Mouse (Mus musculus) kidney, adult 2 months (tissue): Measurements from ENCODE around the gene Cyp4f39. TPM values are rescaled to one million over a fixed set of nuclear protein-coding genes. Genes with fewer than 3 reads are reported as not detected.

Source experiments
- DNase-seq: peaks from one replicate; pipeline ENCODE4 v3.0.0; 2021
- H3K27ac ChIP-seq: fragments of 200-500 bp; 2 replicates; pipeline ENCODE4 v1.5.1; 2012; ENCODE audit warnings: low read depth, low read length, control low read depth, inconsistent platforms; ENCODE audit not compliant: insufficient read depth
- H3K27me3 ChIP-seq: fragments of 200-500 bp; replicated peaks from 2 replicates; pipeline ENCODE4 v1.6.1; 2012; ENCODE audit warnings: mild to moderate bottlenecking, moderate library complexity, low read length, inconsistent platforms; ENCODE audit not compliant: control insufficient read depth, insufficient read depth
- H3K36me3 ChIP-seq: fragments of 200-500 bp; 2 replicates; pipeline ENCODE4 v1.6.1; 2012; ENCODE audit warnings: mild to moderate bottlenecking, moderate library complexity, low read length, inconsistent platforms; ENCODE audit not compliant: control insufficient read depth, insufficient read depth
- H3K4me1 ChIP-seq: fragments of 200-500 bp; 2 replicates; pipeline ENCODE4 v1.6.1; 2011; ENCODE audit warnings: low read length; ENCODE audit not compliant: control insufficient read depth, insufficient read depth
- H3K4me3 ChIP-seq: fragments of 200-500 bp; 2 replicates; pipeline ENCODE4 v1.5.1; 2011; ENCODE audit warnings: mild to moderate bottlenecking, low read depth, low read length, control low read depth; ENCODE audit not compliant: insufficient read depth
- CTCF ChIP-seq: fragments of 200-500 bp; conservative IDR thresholded peaks from 2 replicates; pipeline ENCODE4 v1.5.1; 2011; ENCODE audit warnings: low read depth, mild to moderate bottlenecking, control low read depth, low read length, moderate library complexity, mixed read lengths; ENCODE audit not compliant: insufficient read depth, insufficient read length
- POLR2A ChIP-seq: fragments of 200-500 bp; IDR thresholded peaks from one replicate; pipeline ENCODE4 v1.6.1; 2011; ENCODE audit warnings: low read depth, low read length, control low read depth
- WGBS: fragments of 180-500 bp; shearing (Covaris S2); methylation state at CpG from one replicate; pipeline ENCODE4 v1.1.7; 2018; 5-methylcytosine and 5-hydroxymethylcytosine counted together
- polyA plus RNA-seq: library from polyadenylated mRNA; depleted of rRNA; stranded (reverse); fragments of >200 nt; gene quantifications from 2 replicates; pipeline ENCODE4 v1.2.3, GENCODE M21; 2012; rRNA removed

Cyp4f39 gene
- polyA plus RNA-seq = 0.39 and 1.0 TPM in 2 replicates

DNA sequence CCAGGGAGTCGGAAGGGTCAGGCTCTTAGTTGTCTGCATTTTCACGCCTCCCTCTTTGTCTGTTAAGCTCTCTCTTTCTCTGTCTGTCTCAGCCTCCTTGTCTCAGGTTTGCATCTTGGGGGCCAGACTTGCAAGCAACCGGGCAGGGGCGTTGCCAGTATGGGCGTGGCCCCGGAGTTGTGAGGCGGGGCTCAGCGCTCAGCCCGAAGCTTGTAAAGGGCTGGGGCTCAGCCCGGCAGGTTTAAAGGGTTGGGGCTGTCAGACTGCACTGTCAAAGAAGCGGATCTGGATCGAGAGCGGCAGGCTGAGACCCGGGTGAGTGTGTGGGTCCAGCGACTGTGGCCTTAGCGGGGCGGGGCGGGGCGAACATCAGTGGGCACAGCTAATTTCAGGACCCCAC is at the start of gene Cyp4f39:
Cyp4f39 (plus strand) TSS at position 242 of the 400 bp plus-strand sequence.
- Histone ChIP-seq H3K4me3 (no peak within 1 kb of the TSS), H3K27me3 (peaks cover 2% of the 10 kb centered on the region; the same call in 1 of the 2 replicates), H3K36me3 (no peaks in the 10 kb centered on the region), H3K4me1 (no peaks in the 10 kb centered on the region), H3K27ac (no peak within 1 kb of the TSS)
- DNase-seq = no peak
- 4% methylated on average over 19 of the region's 19 CpGs for WGBS
- TF ChIP-seq POLR2A (no peak), CTCF (no peak)

DNA sequence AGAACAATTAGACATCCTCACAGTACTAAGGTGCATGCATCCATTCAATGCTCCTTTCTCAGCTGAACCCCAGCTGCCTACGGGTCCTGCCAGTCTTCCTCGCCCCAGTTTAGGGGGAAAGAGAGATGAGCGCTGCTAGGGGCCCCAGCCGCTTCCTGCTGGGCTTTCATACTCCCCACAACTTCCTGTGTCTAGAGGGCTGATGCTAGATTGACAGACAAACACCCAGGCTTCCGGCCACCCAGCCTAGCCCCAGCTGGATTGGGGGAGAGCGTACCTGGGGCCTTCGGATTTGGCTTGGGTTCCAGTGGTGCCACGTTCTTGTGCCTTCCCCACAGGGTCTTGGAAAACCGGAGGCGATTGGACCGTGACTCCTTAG is 49.8 kb upstream of the Cyp4f39 start:
- no peaks in the 10 kb centered on the region for H3K27me3 ChIP-seq
- DNase-seq = peak; percentile 12

DNA sequence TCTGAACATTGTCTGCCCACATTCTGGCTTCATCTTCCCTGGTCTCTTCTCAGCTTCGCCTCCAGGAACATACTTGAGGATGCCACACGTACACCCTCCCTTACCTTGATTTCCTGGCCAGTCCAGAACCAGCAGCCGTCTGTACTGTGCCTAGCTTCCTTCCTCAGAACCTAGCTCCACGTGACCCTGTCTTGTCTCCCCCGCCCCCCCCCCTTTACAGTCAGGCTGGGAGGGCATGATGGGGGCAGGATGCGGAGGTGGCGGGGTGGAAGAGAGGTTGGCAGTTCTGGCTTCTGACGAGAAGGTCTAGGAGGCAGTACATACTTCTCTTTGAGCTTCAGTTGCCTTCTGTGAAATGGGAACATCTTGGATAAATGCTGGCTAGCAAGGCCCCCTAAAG is 49.1 kb upstream of the Cyp4f39 start, which contains the start of gene Rasal3:
Rasal3 (minus strand) TSS at position 167 of the 400 bp plus-strand sequence.
- Histone ChIP-seq H3K4me3 (peak within 1 kb of the TSS; percentile 4; the same call in 1 of the 2 replicates), H3K36me3 (no peaks in the 10 kb centered on the region), H3K4me1 (no peaks in the 10 kb centered on the region), H3K27me3 (no peaks in the 10 kb centered on the region), H3K27ac (no peak within 1 kb of the TSS)
- no peak for DNase-seq
- WGBS = 64% methylated on average over 8 of the region's 8 CpGs
- TF ChIP-seq CTCF (no peak), POLR2A (no peak)

More for the DNA sequence above, 49.8 kb upstream of the Cyp4f39 start:
- Histone ChIP-seq H3K4me1 (no peaks in the 10 kb centered on the region), H3K36me3 (no peaks in the 10 kb centered on the region), H3K27ac (no peak overlapping the region), H3K4me3 (peak overlapping the region; percentile 4; the same call in 1 of the 2 replicates)
- WGBS = 70% methylated on average over 11 of the region's 11 CpGs
- no peak for TF ChIP-seq POLR2A

DNA sequence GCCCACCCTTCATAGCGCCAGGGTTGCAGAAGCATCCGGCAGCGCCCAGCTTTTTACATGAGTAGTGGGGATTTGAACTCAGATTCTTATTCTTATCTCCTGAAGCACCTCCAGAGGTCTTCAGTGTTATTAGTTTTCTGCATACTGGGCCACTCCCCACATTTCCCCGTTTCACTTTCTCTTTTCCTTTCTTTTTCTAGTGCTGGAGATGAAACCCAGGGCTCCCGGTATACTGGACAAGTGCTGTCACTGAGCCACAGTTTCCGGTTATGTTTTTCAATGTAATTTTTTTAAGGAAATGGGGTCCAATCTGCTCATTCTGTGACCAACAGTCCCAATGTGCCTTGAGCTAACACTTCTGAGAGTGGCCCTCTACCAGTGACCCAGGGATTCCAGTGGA is 40.6 kb upstream of the Cyp4f39 start:
- no peaks in the 10 kb centered on the region for H3K36me3 ChIP-seq
- WGBS = 82% methylated on average over 6 of the region's 6 CpGs
- H3K27ac ChIP-seq = no peak overlapping the region
- TF ChIP-seq POLR2A (no peak), CTCF (no peak)
- no peak overlapping the region for H3K4me3 ChIP-seq
- no peak for DNase-seq
- H3K27me3 ChIP-seq = no peaks in the 10 kb centered on the region; the same call in 1 of the 2 replicates
- H3K4me1 ChIP-seq = no peaks in the 10 kb centered on the region

DNA sequence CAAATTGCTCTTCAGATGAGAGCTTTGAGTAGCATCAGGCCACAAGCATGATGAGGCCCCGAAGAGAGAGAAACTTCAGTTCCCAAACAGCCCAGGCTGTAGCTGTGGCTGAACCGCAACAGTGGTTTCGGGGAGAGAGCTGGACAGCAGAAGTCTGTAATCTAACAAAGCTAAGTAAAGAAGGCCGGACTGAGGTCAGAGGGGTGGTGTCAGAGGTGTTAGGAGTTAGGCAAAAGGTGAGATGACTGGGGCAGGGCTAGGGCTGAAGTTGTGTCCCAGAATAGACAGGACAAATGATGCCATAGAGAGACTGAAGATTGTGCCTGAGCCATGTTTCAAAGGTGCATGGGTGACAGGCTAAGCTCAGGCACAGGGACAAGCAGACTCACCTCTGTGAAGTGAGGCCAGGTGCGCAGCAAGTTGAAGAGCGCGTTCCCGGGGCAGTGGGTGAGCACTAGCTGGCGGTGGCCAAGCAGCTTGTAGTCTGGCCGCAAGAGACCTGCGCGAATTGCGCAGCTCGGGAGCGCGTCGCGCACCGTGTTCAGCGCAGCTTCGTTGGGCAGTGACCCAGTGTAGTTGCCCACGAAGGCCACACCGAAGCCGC is 37.0 kb upstream of the Cyp4f39 start:
- TF ChIP-seq CTCF = no peak
- TF ChIP-seq POLR2A = no peak
- H3K36me3 ChIP-seq = no peaks in the 10 kb centered on the region
- no peaks in the 10 kb centered on the region for H3K4me1 ChIP-seq
- H3K27ac ChIP-seq = no peak overlapping the region
- no peaks in the 10 kb centered on the region; the same call in 1 of the 2 replicates for H3K27me3 ChIP-seq
- no peak for DNase-seq
- H3K4me3 ChIP-seq = no peak overlapping the region
- 51% methylated on average over 24 of the region's 24 CpGs for WGBS

DNA sequence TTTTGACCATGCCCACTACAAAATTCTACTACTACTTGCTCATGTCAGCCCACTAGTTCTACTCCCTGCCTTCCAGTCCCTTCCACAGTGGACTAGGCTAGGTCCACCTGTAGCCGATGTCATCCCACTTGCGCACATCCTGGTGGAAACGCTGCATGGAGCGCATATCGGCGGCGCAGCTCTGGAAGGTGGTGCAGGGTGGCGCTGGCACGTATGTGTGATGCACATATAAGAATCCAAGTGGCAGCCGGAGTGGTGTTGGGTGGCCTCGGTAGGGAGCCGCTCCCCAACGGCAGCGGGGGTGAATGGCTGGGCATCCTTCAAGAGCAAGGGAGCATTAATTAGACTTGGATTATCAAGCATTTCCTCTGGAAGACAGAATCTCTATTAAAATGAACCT is 35.8 kb upstream of the Cyp4f39 start:
- DNase-seq = no peak
- 96% methylated on average over 14 of the region's 14 CpGs for WGBS
- TF ChIP-seq CTCF (no peak), POLR2A (no peak)
- Histone ChIP-seq H3K4me3 (no peak overlapping the region), H3K27me3 (no peaks in the 10 kb centered on the region; the same call in 1 of the 2 replicates), H3K36me3 (no peaks in the 10 kb centered on the region), H3K27ac (no peak overlapping the region), H3K4me1 (no peaks in the 10 kb centered on the region)

DNA sequence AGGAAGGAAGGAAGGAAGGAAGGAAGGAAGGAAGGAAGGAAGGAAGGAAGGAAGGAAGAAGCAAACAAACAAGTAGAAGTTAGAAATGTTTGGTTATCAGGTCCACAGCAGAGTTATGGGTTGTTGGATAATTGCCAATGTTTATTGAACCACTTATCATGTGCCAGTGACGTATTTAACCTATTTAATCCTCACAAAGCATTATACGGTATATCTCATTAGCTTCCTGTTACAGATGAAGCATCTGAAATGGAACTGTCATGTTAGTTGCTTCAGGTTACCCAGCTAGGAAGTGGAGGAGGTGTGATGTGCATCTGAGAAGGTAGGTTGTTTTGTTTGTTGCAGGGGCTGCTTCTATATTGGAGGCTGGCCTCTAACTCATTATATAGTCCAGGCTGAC is 32.5 kb upstream of the Cyp4f39 start:
- Histone ChIP-seq H3K36me3 (no peaks in the 10 kb centered on the region), H3K4me3 (no peak overlapping the region), H3K4me1 (no peaks in the 10 kb centered on the region), H3K27me3 (no peaks in the 10 kb centered on the region), H3K27ac (no peak overlapping the region)
- TF ChIP-seq CTCF (no peak), POLR2A (no peak)
- WGBS = 54% methylated on average over 2 of the region's 2 CpGs
- DNase-seq = no peak

DNA sequence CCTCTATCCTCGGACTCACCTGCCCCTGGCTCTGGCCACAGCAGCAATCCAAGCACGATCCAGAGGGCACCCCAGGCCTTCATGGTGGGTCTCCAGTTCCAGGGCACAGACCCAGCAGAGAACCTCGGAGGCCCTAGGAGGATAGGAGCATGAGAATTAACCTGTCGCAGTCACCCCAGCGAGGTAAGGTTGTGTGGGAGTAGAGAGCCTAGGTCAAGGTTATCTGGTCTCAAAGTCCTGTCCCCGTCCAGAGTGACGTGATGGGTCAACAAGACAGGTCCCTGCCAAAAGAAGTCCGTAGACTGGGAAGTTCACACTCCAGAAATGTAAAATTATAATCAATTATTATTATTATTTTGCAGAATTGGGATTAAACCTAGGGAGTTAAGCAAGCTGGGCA is 31.7 kb upstream of the Cyp4f39 start:
- TF ChIP-seq POLR2A (no peak), CTCF (no peak)
- Histone ChIP-seq H3K36me3 (no peaks in the 10 kb centered on the region), H3K27ac (no peak overlapping the region), H3K4me1 (no peaks in the 10 kb centered on the region), H3K4me3 (no peak overlapping the region), H3K27me3 (no peaks in the 10 kb centered on the region)
- no peak for DNase-seq
- 77% methylated on average over 8 of the region's 8 CpGs for WGBS
